Mouse (Mus musculus) T-helper 1 cell (primary cell): Measurements from ENCODE around the gene Zfp964.
"Not testable (repeated sequence)": the region's sequence is repeated elsewhere in the genome, so short reads cannot be mapped to it uniquely, and the experiment has no call there.

Source experiments
- in situ Hi-C: fragments of 300-600 bp; cut with MboI, MseI; formaldehyde crosslinking; loops from one replicate; pipeline ENCODE4 v1.15.1; 2025; ENCODE audit warnings: high pct_unique_total_duplicates

Zfp964 gene

GRCm38 (mm10) chr8:69654358-69654981 is at the start of gene Zfp964:
TSS of gene Zfp964 (plus strand) at chr8:69654479.
- in situ Hi-C loops = no loop called here

GRCm38 (mm10) chr8:69614687-69615086 is 39.6 kb upstream of the Zfp964 start:
- in situ Hi-C loops = loop anchor here (5.0 to 25.0 kb wide), 3 partner anchors 98 to 527 kb away; partner anchors contain the start of gene Zfp869

- in situ Hi-C loops = loop anchor here (5.0 to 25.0 kb wide), 3 partner anchors 94 to 531 kb away; partner anchors contain the start of gene Zfp869
Observed at GRCm38 (mm10) chr8:69618078-69618477, 36.2 kb upstream of the Zfp964 start.

- in situ Hi-C loops = no loop called here
Observed at GRCm38 (mm10) chr8:69625095-69625789, 29.0 kb upstream of the Zfp964 start, which contains the start of gene Zfp868. TSS of gene Zfp868 (minus strand) at chr8:69625548.

GRCm38 (mm10) chr8:69653808-69654357 is 396 bp upstream of the Zfp964 start:
- in situ Hi-C loops = no loop called here

GRCm38 (mm10) chr8:69661294-69661693 is 7.0 kb downstream of the Zfp964 start:
- in situ Hi-C loops = no loop called here

- in situ Hi-C loops = not testable (repeated sequence)
Observed at GRCm38 (mm10) chr8:69665051-69665450, 10.8 kb downstream of the Zfp964 start.

- in situ Hi-C loops = no loop called here
Observed at GRCm38 (mm10) chr8:69701810-69702209, 47.5 kb downstream of the Zfp964 start.

GRCm38 (mm10) chr8:69710624-69711023 is 56.3 kb downstream of the Zfp964 start, which contains the start of gene Zfp869:
TSS of gene Zfp869 (minus strand) at chr8:69710724.
- in situ Hi-C loops = loop anchor here (5.0 kb wide), 1 partner anchor 93 kb away; no protein-coding TSS in a partner anchor

GRCm38 (mm10) chr8:69713516-69713915 is 59.2 kb downstream of the Zfp964 start:
- in situ Hi-C loops = loop anchor here (5.0 kb wide), 1 partner anchor 96 kb away; no protein-coding TSS in a partner anchor

- in situ Hi-C loops = loop anchor here (5.0 kb wide), 1 partner anchor 77 kb away; the partner anchor contains the start of genes Atp13a1 and Zfp866
Observed at GRCm38 (mm10) chr8:69715366-69715765, 61.1 kb downstream of the Zfp964 start.
